ENCODE assay signal across 8 mouse cellular contexts in genomic region chr9:66511580-66512350, GRCm38 (mm10). TPM values are rescaled to one million over a fixed set of nuclear protein-coding genes. Genes with fewer than 3 reads are reported as not detected.
DNase-seq lines count a peak whose midpoint lies in the region; ATAC-seq and TF ChIP-seq lines count a peak whose summit lies in the region.

No protein-coding gene starts in this region.

- in situ Hi-C loops in CH12.LX (cut with MboI; ENCODE audit: low pct_ligation_motif_present, low pct_unique_long_range_greater_than_20kb, low sequenced_read_pairs) = loop anchor here (10.0 to 25.0 kb wide), 4 partner anchors 193 to 476 kb away; partner anchors contain the start of genes Aph1b, Ciao2a, Gm10647 and Lactb

- under 1% methylated on average over 76 of the region's 78 CpGs for WGBS in forebrain, embryonic 12.5 days
- 1% methylated on average over 78 of the region's 78 CpGs for WGBS in large intestine, adult 2 months
- WGBS in liver, postnatal 0 days (ENCODE audit: insufficient replicate concordance) = 1% methylated on average over 78 of the region's 78 CpGs
- under 1% methylated on average over 78 of the region's 78 CpGs for WGBS in neural tube, embryonic 14.5 days

- intact Hi-C loops in heart, postnatal 10 days (cut with DNase I) = loop anchor here (5.0 kb wide), 1 partner anchor 276 kb away; no protein-coding TSS in a partner anchor

- H3K4me1 ChIP-seq in CH12.LX (ENCODE audit: control insufficient read depth in 1 of 2, insufficient read depth in 2 of 2) = peaks cover 26 to 76% of the 10 kb centered on the region in 2 experiments
- peaks cover 30% of the 10 kb centered on the region for H3K4me1 ChIP-seq in forebrain, embryonic 12.5 days
- H3K4me1 ChIP-seq in liver, postnatal 0 days (ENCODE audit: insufficient read depth) = peaks cover 22% of the 10 kb centered on the region
- peaks cover 17% of the 10 kb centered on the region; the same call in 1 of the 2 replicates for H3K4me1 ChIP-seq in neural tube, embryonic 14.5 days (ENCODE audit: control insufficient read depth, insufficient read depth, low read length)

- H3K27ac ChIP-seq in CH12.LX (ENCODE audit: insufficient read depth, low read depth) = peak overlapping the region; percentile 95
- H3K27ac ChIP-seq in forebrain, embryonic 12.5 days = peak overlapping the region; percentile 97
- H3K27ac ChIP-seq in liver, postnatal 0 days (ENCODE audit: low read depth) = peak overlapping the region; percentile 95
- peak overlapping the region; percentile 98 for H3K27ac ChIP-seq in neural tube, embryonic 14.5 days (ENCODE audit: low read depth, low read length)

- no peaks in the 10 kb centered on the region for H3K9me3 ChIP-seq in CH12.LX (replicated peaks; ENCODE audit: low read length)
- no peaks in the 10 kb centered on the region for H3K9me3 ChIP-seq in forebrain, embryonic 12.5 days
- H3K9me3 ChIP-seq in liver, postnatal 0 days (ENCODE audit: low read length) = no peaks in the 10 kb centered on the region
- H3K9me3 ChIP-seq in neural tube, embryonic 14.5 days (ENCODE audit: control insufficient read depth, low read length) = no peaks in the 10 kb centered on the region

- peak; percentile 89 for DNase-seq in CH12.LX (ENCODE audit: extremely low read depth)
- peak; percentile 83 for DNase-seq in c-Kit-positive CD71-positive TER-119-negative erythroid progenitor cells, embryonic 14.5 days (ENCODE audit: low read depth)
- DNase-seq in heart, postnatal 10 days = peak; percentile 94
- DNase-seq in large intestine, adult 2 months (ENCODE audit: low read depth, low spot score) = peak; percentile 55
- peak; percentile 92 for DNase-seq in liver, postnatal 0 days
- DNase-seq in testis, postnatal 10 days (ENCODE audit: low spot score) = peak; percentile 95

- TF ChIP-seq RAD21 in CH12.LX (IDR thresholded peaks at IDR 0.05; ENCODE audit: low read depth, low read length) = no peak; the same call in 1 of the 2 replicates

- peak; percentile 89 for ATAC-seq in forebrain, embryonic 12.5 days (ENCODE audit: low FRiP score)
- peak; percentile 90 for ATAC-seq in liver, postnatal 0 days
- ATAC-seq in neural tube, embryonic 14.5 days (ENCODE audit: low read depth) = peak; percentile 92

- no peaks in the 10 kb centered on the region for H3K79me2 ChIP-seq in CH12.LX (replicated peaks; ENCODE audit: control insufficient read depth, extremely low read depth, insufficient read depth, poor library complexity, severe bottlenecking)

- H3K4me3 ChIP-seq in CH12.LX (replicated peaks in 1 of 3; ENCODE audit: low read depth in 2 of 3, low read length in 2 of 3, poor library complexity in 1 of 3) = peak overlapping the region; percentile 56 to 68 (median 64)
- peak overlapping the region; percentile 59 for H3K4me3 ChIP-seq in forebrain, embryonic 12.5 days (replicated peaks)
- H3K4me3 ChIP-seq in liver, postnatal 0 days (ENCODE audit: low read depth, low read length) = peak overlapping the region; percentile 61
- H3K4me3 ChIP-seq in neural tube, embryonic 14.5 days (ENCODE audit: low read depth, low read length) = peak overlapping the region; percentile 62

- peak overlapping the region; percentile 73 for H3K4me2 ChIP-seq in CH12.LX (ENCODE audit: insufficient read depth, low read depth, poor library complexity, severe bottlenecking)
- H3K4me2 ChIP-seq in forebrain, embryonic 12.5 days = peak overlapping the region; percentile 98
- H3K4me2 ChIP-seq in liver, postnatal 0 days (ENCODE audit: low read depth, low read length) = peak overlapping the region; percentile 94
- H3K4me2 ChIP-seq in neural tube, embryonic 14.5 days (ENCODE audit: low read depth, low read length) = peak overlapping the region; percentile 98

- peak overlapping the region; percentile 73 for H3K9ac ChIP-seq in CH12.LX (ENCODE audit: insufficient read depth, low read depth)
- H3K9ac ChIP-seq in forebrain, embryonic 12.5 days = peak overlapping the region; percentile 74
- peak overlapping the region; percentile 68 for H3K9ac ChIP-seq in liver, postnatal 0 days (replicated peaks)
- peak overlapping the region; percentile 78 for H3K9ac ChIP-seq in neural tube, embryonic 14.5 days (replicated peaks; ENCODE audit: low read depth, low read length)

- no peak for TF ChIP-seq CTCF in CH12.LX (conservative IDR thresholded peaks at IDR 0.05 in 1 of 2, IDR thresholded peaks at IDR 0.05 in 1 of 2; ENCODE audit: low read depth in 2 of 2, low read length in 2 of 2)
- TF ChIP-seq CTCF in liver, postnatal 0 days (IDR thresholded peaks at IDR 0.05; ENCODE audit: low read depth) = no peak

- peaks cover 33 to 64% of the 10 kb centered on the region in 2 experiments for H3K36me3 ChIP-seq in CH12.LX (replicated peaks in 1 of 2; ENCODE audit: control insufficient read depth in 1 of 2, insufficient read depth in 1 of 2, low read length in 1 of 2)
- H3K36me3 ChIP-seq in forebrain, embryonic 12.5 days (replicated peaks) = peaks cover 59% of the 10 kb centered on the region
- H3K36me3 ChIP-seq in liver, postnatal 0 days (replicated peaks; ENCODE audit: insufficient read depth, low read length) = peaks cover 58% of the 10 kb centered on the region
- H3K36me3 ChIP-seq in neural tube, embryonic 14.5 days (ENCODE audit: control insufficient read depth, insufficient read depth, low read length) = peaks cover 25% of the 10 kb centered on the region; the same call in 1 of the 2 replicates

- H3K27me3 ChIP-seq in CH12.LX (replicated peaks) = no peaks in the 10 kb centered on the region
- no peaks in the 10 kb centered on the region for H3K27me3 ChIP-seq in forebrain, embryonic 12.5 days
- no peaks in the 10 kb centered on the region for H3K27me3 ChIP-seq in liver, postnatal 0 days (ENCODE audit: insufficient read depth, low read length)
- H3K27me3 ChIP-seq in neural tube, embryonic 14.5 days (ENCODE audit: control insufficient read depth, insufficient read depth, low read length) = no peaks in the 10 kb centered on the region

- dilution Hi-C loops in CH12.LX (cut with MboI; ENCODE audit: extremely low pct_ligation_motif_present, extremely low pct_unique_long_range_greater_than_20kb, low sequenced_read_pairs) = no loop called here

- peak; percentile 70 for TF ChIP-seq POLR2A in CH12.LX (IDR thresholded peaks at IDR 0.05; ENCODE audit: low read depth, low read length)

- no peak for TF ChIP-seq EP300 in CH12.LX (IDR thresholded peaks at IDR 0.05; ENCODE audit: low read length)
- no peak for TF ChIP-seq EP300 in liver, postnatal 0 days (IDR thresholded peaks at IDR 0.05; ENCODE audit: low read depth)

TF ChIP-seq in CH12.LX, 34 proteins besides CTCF, POLR2A, EP300 and RAD21 (continues in another document):
- TF ChIP-seq MAZ (IDR thresholded peaks at IDR 0.05; ENCODE audit: low read depth, low read length) (no peak), MYC (IDR thresholded peaks at IDR 0.05; ENCODE audit: low read depth, low read length) (peak; percentile 77; the same call in 1 of the 2 replicates), POLR2AphosphoS2 (IDR thresholded peaks at IDR 0.05; ENCODE audit: low read depth, low read length) (peak; percentile 85), ELF1 (IDR thresholded peaks at IDR 0.05; ENCODE audit: low read depth, low read length) (peak; percentile 39), RCOR1 (conservative IDR thresholded peaks at IDR 0.05; ENCODE audit: low read depth, low read length) (no peak; the same call in 1 of the 2 replicates), CHD1 (IDR thresholded peaks at IDR 0.05; ENCODE audit: low read depth, low read length) (no peak), HCFC1 (IDR thresholded peaks at IDR 0.05; ENCODE audit: low read depth, low read length) (peak; percentile 42; the same call in 1 of the 2 replicates), MAFK (IDR thresholded peaks at IDR 0.05; ENCODE audit: insufficient replicate concordance, low read length) (no peak; the same call in 1 of the 2 replicates), ZNF384 (IDR thresholded peaks at IDR 0.05; ENCODE audit: low read depth, low read length) (no peak), PAX5 (IDR thresholded peaks at IDR 0.05; ENCODE audit: low read length) (no peak), JUND (conservative IDR thresholded peaks at IDR 0.05; ENCODE audit: low read depth, low read length) (no peak), ZMIZ1 (IDR thresholded peaks at IDR 0.05; ENCODE audit: low read depth, low read length) (peak; percentile 60), TCF12 (IDR thresholded peaks at IDR 0.05; ENCODE audit: low read depth, low read length) (peak; percentile 67; the same call in 1 of the 2 replicates), TBP (conservative IDR thresholded peaks at IDR 0.05; ENCODE audit: low read depth, low read length) (no peak), USF2 (conservative IDR thresholded peaks at IDR 0.05; ENCODE audit: low read depth, low read length) (no peak), NELFE (IDR thresholded peaks at IDR 0.05; ENCODE audit: low read depth, low read length) (peak; percentile 29; the same call in 1 of the 2 replicates), MAX (IDR thresholded peaks at IDR 0.05; ENCODE audit: low read length) (peak; percentile 90), MXI1 (IDR thresholded peaks at IDR 0.05; ENCODE audit: low read depth, low read length) (peak; percentile 90), NRF1 (IDR thresholded peaks at IDR 0.05; ENCODE audit: low read depth, low read length) (peak; percentile 91), ZKSCAN1 (IDR thresholded peaks at IDR 0.05; ENCODE audit: borderline replicate concordance, low read depth, low read length) (no peak), SMC3 (IDR thresholded peaks at IDR 0.05; ENCODE audit: low read depth, low read length) (no peak), CHD2 (IDR thresholded peaks at IDR 0.05; ENCODE audit: low read length) (no peak), JUN (IDR thresholded peaks at IDR 0.05; ENCODE audit: insufficient read depth, low read depth, low read length) (no peak), USF1 (IDR thresholded peaks at IDR 0.05; ENCODE audit: low read depth, low read length) (peak; percentile 58), E2F4 (IDR thresholded peaks at IDR 0.05; ENCODE audit: insufficient replicate concordance, low read depth, low read length) (no peak), ETS1 (conservative IDR thresholded peaks at IDR 0.05; ENCODE audit: low read depth, low read length) (peak; percentile 54), ZC3H11A (IDR thresholded peaks at IDR 0.05; ENCODE audit: low read depth, low read length) (no peak)

RNA-seq across cellular contexts. Expression of gene Fbxl22, which starts 2.6 kb away (rescaled TPM):
- total RNA-seq in CH12.LX (2012; rRNA removed) (0.34 and 0.63 TPM in 2 replicates), CH12.LX (2014; rRNA removed) (0.05 and 0.19 TPM in 2 replicates)
- 0.18 and 0.21 TPM in 2 replicates for polyA plus RNA-seq in CH12.LX (2012; ENCODE audit: insufficient read length, low read depth)
- 2.4 TPM in 2 replicates for polyA plus RNA-seq in forebrain, embryonic 12.5 days (2016; fragmentation: Nextera tagmentation; extraction: Ambion mirVana)
- 10 to 100 TPM; 69.0 to 73.3 TPM for total RNA-seq in heart, postnatal 10 days (2021)
- 10.6 and 13.5 TPM in 2 replicates for polyA plus RNA-seq in large intestine, adult 2 months (2012; rRNA removed)
- 0.51 and 0.88 TPM in 2 replicates for polyA plus RNA-seq in liver, postnatal 0 days (2015; fragmentation: Nextera tagmentation; extraction: Ambion mirVana)
- polyA plus RNA-seq in neural tube, embryonic 14.5 days (2014; fragmentation: Nextera tagmentation; extraction: Ambion mirVana) = 1.3 and 1.5 TPM in 2 replicates

Comparison
In these comparisons a context has a peak if more than half of its experiments do, and no peak if none do; other contexts are left out.
1. Peak in every context shown above with its lines: DNase-seq, ATAC-seq, H3K4me3 ChIP-seq and H3K27ac ChIP-seq.